In genomic region chr1:87829621-87830211, GRCm38 (mm10) we compare ENCODE assay signal across 9 mouse cellular contexts. TPM values are rescaled to one million over a fixed set of nuclear protein-coding genes. Genes with fewer than 3 reads are reported as not detected.
A peak's percentile ranks its signal among the peaks of the same experiment; 100 is the strongest.
DNase-seq lines count a peak whose midpoint lies in the region; TF ChIP-seq lines count a peak whose summit lies in the region.
"Had no signal": no experiment of that assay in that cellular context is flagged by ENCODE, and none has a peak within 500 bp of the region (broad histone marks: within the 10 kb centered on the region; RNA-seq: fewer than 3 reads in every experiment).

No protein-coding gene starts in this region.

- no peaks in the 10 kb centered on the region for H3K27me3 ChIP-seq in kidney, adult 2 months (replicated peaks; ENCODE audit: control insufficient read depth, insufficient read depth, low read length)
- H3K27me3 ChIP-seq: Patski had no signal

- no peak overlapping the region for H3K4me3 ChIP-seq in kidney, adult 2 months (ENCODE audit: insufficient read depth, low read depth, low read length)

- no peaks in the 10 kb centered on the region for H3K4me1 ChIP-seq in kidney, adult 2 months (ENCODE audit: control insufficient read depth, insufficient read depth, low read length)

- H3K27ac ChIP-seq in kidney, adult 2 months (ENCODE audit: insufficient read depth, low read depth, low read length), result no peak overlapping the region

- no peaks in the 10 kb centered on the region for H3K36me3 ChIP-seq in kidney, adult 2 months (ENCODE audit: control insufficient read depth, insufficient read depth, low read length)

- 54% methylated on average over 6 of the region's 6 CpGs for WGBS in kidney, adult 2 months

- TF ChIP-seq POLR2A in kidney, adult 2 months (IDR thresholded peaks at IDR 0.05; ENCODE audit: low read depth, low read length), result no peak

- TF ChIP-seq CTCF in kidney, adult 2 months (conservative IDR thresholded peaks at IDR 0.05; ENCODE audit: insufficient read depth, insufficient read length, low read depth, low read length), result no peak

- peak; percentile 21 for DNase-seq in kidney, adult 2 months
- no peak for DNase-seq in kidney, adult 9 months
- DNase-seq in CD4-positive, CD25-positive, alpha-beta regulatory T cell, adult 2 months (ENCODE audit: low read depth, low spot score), result peak; percentile 76
- peak; percentile 51 for DNase-seq in heart, adult 8-10 months (ENCODE audit: low spot score)
- peak; percentile 80 for DNase-seq in naive thymus-derived CD4-positive, alpha-beta T cell, adult 2 months (ENCODE audit: low read depth)
- DNase-seq in yolk sac, embryonic 10.5 days (ENCODE audit: low spot score), result no peak
- DNase-seq in layer of hippocampus, adult 11-12 months (ENCODE audit: low spot score), result no peak
- no peak for DNase-seq in urinary bladder, adult 18-20 months (ENCODE audit: low spot score in 2 of 2)

RNA-seq across cellular contexts. Expression of gene Dgkd, which starts 23.4 kb away (rescaled TPM):
- polyA plus RNA-seq in kidney, adult 2 months (2012; rRNA removed), result 31.4 and 32.1 TPM in 2 replicates
- total RNA-seq in heart, adult 8-10 months (2022), result 10 to 100 TPM; 33.5 to 43.2 (median 42.0) TPM

RNA-seq across cellular contexts. Expression of gene Sag, which starts 26.2 kb away (rescaled TPM):
- 0.16 and 0.34 TPM in 2 replicates for polyA plus RNA-seq in kidney, adult 2 months (2012; rRNA removed)
- total RNA-seq in heart, adult 8-10 months (2022), result under 1 TPM; 0.14 to 0.63 (median 0.25) TPM

Comparison
In these comparisons a context has a peak if more than half of its experiments do, and no peak if none do; other contexts are left out.
1. DNase-seq: peak in kidney, adult 2 months (single experiment), CD4-positive, CD25-positive, alpha-beta regulatory T cell, adult 2 months (single experiment), heart, adult 8-10 months (single experiment) and naive thymus-derived CD4-positive, alpha-beta T cell, adult 2 months (single experiment); none in kidney, adult 9 months (single experiment), yolk sac, embryonic 10.5 days (single experiment), layer of hippocampus, adult 11-12 months (single experiment) and urinary bladder, adult 18-20 months (0 of 2).